Mouse (Mus musculus) forebrain, embryonic 11.5 days (tissue): ENCODE results near the gene Fyttd1. TPM values are rescaled to one million over a fixed set of nuclear protein-coding genes. Genes with fewer than 3 reads are reported as not detected.
A peak's percentile ranks its signal among the peaks of the same experiment; 100 is the strongest.

Experiments used
- ATAC-seq: fragments of 200-750 bp; cut with Nextera tagmentation; replicated peaks from 2 replicates; pipeline ENCODE4 v1.8.0; 2017; ENCODE audit warnings: moderate TSS enrichment; ENCODE audit not compliant: low FRiP score
- DNase-seq: peaks from one replicate; pipeline ENCODE4 v3.0.0-alpha.2; 2017; ENCODE audit warnings: low spot score
- H3K27ac ChIP-seq: fragments of 300-500 bp; sonication (generic); 2 replicates; pipeline ENCODE4 v1.5.1; 2014; ENCODE audit warnings: low read depth, low read length
- H3K27me3 ChIP-seq: fragments of 300-500 bp; sonication (generic); 2 replicates; pipeline ENCODE4 v1.6.1; 2014; ENCODE audit warnings: mild to moderate bottlenecking, low read length, mixed read lengths; ENCODE audit not compliant: control insufficient read depth, insufficient read depth
- H3K36me3 ChIP-seq: fragments of 300-500 bp; sonication (generic); 2 replicates; pipeline ENCODE4 v1.6.1; 2014; ENCODE audit warnings: mild to moderate bottlenecking, low read length, moderate library complexity, mixed read lengths; ENCODE audit not compliant: control insufficient read depth, insufficient read depth
- H3K4me1 ChIP-seq: fragments of 300-500 bp; sonication (generic); replicated peaks from 2 replicates; pipeline ENCODE4 v1.6.1; 2014; ENCODE audit warnings: low read length, mixed read lengths; ENCODE audit not compliant: control insufficient read depth, insufficient read depth
- H3K4me2 ChIP-seq: fragments of 300-500 bp; sonication (generic); 2 replicates; pipeline ENCODE4 v1.6.1; 2014; ENCODE audit warnings: low read depth, mild to moderate bottlenecking, low read length, moderate library complexity, mixed read lengths; ENCODE audit not compliant: severe bottlenecking
- H3K4me3 ChIP-seq: fragments of 300-500 bp; sonication (generic); 2 replicates; pipeline ENCODE4 v1.5.1; 2014; ENCODE audit warnings: low read depth, low read length
- H3K9ac ChIP-seq: fragments of 300-500 bp; sonication (generic); 2 replicates; pipeline ENCODE4 v1.6.1; 2014; ENCODE audit warnings: low read length
- H3K9me3 ChIP-seq: fragments of 300-500 bp; sonication (generic); 2 replicates; pipeline ENCODE4 v1.6.1; 2016; ENCODE audit warnings: low read length, mixed read lengths; ENCODE audit not compliant: control insufficient read depth
- WGBS: fragments of 180-500 bp; shearing (Covaris S2); extraction: QIAGEN DNeasy Blood & Tissue Kit; methylation state at CpG from one replicate; pipeline ENCODE4 v1.1.7; 2014; 5-methylcytosine and 5-hydroxymethylcytosine counted together
- polyA plus RNA-seq: library from polyadenylated mRNA; unstranded; fragments of >200 nt; fragmentation: Nextera tagmentation; extraction: Ambion mirVana; gene quantifications from 2 replicates; pipeline ENCODE4 v1.2.1, GENCODE M21; 2014

Fyttd1 gene
- polyA plus RNA-seq = 110 and 118 TPM in 2 replicates

GRCm38 (mm10) chr16:32877343-32878156, at the start of gene Fyttd1, which contains the start of gene Rubcn:
TSS of gene Fyttd1 (plus strand) at chr16:32877500.
TSS of gene Rubcn (minus strand) at chr16:32877766.
- DNase-seq (peak; percentile 98), ATAC-seq (peak; percentile 96)
- no peaks in the 10 kb centered on the region for H3K27me3 ChIP-seq
- under 1% methylated on average over 71 of the region's 83 CpGs for WGBS
- peak within 1 kb of the TSS; percentile 92 for H3K4me3 ChIP-seq
- peak within 1 kb of the TSS; percentile 62 for H3K4me2 ChIP-seq
- peak within 1 kb of the TSS; percentile 63; the same call in 1 of the 2 replicates for H3K27ac ChIP-seq
- no peaks in the 10 kb centered on the region; the same call in 1 of the 2 replicates for H3K4me1 ChIP-seq
- no peaks in the 10 kb centered on the region for H3K36me3 ChIP-seq
- peak within 1 kb of the TSS; percentile 86 for H3K9ac ChIP-seq
- H3K9me3 ChIP-seq = no peaks in the 10 kb centered on the region

DNA sequence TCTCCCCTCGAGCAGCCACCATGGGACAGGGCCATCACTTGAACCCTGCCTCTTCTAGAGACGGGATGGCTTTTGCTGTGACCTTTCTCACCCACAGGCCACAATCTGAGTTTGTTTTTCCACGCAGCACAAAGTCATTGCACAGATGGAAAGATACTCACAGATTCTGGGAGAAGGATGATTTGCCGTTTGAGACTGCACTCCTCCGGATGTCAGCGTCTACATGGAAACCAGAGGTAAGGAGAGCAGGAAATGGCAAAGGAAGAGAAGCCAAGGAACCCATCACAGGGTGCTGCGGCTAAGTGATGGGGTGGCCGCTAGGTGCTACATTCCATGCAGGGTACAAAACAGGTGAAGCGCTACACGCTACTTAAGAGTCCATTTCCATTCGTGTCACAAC, 48.2 kb upstream of the Fyttd1 start:
- no peak for ATAC-seq

DNA sequence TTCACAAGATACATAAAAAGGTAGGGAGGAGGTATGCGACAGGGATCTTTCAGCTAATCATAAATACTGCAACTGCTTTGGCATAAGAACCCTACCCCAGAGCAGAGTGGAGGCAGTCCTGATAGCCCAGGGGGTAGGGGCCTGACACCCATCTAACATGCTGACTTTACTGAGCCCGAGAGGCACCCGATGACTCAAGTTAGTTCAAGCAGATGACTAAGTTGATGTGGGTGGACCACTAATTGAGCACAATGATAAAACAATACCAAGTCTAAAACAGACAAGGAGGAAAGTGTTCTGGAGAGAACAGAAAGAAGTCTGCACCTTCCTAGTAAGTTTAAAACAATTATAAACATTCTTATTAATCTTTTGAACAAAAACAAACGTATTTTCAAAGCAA, 45.8 kb upstream of the Fyttd1 start:
- Histone ChIP-seq H3K4me3 (no peak overlapping the region), H3K4me1 (no peaks in the 10 kb centered on the region), H3K9ac (no peak overlapping the region), H3K4me2 (no peak overlapping the region), H3K27me3 (no peaks in the 10 kb centered on the region), H3K9me3 (no peaks in the 10 kb centered on the region), H3K27ac (no peak overlapping the region), H3K36me3 (peaks cover 1% of the 10 kb centered on the region; the same call in 1 of the 2 replicates)
- WGBS = 84% methylated on average over 4 of the region's 4 CpGs
- no peak for DNase-seq
- no peak for ATAC-seq

More for the DNA sequence above, 48.2 kb upstream of the Fyttd1 start:
- no peak for DNase-seq
- Histone ChIP-seq H3K9me3 (no peaks in the 10 kb centered on the region), H3K9ac (no peak overlapping the region), H3K27ac (no peak overlapping the region), H3K36me3 (peaks cover 9% of the 10 kb centered on the region; the same call in 1 of the 2 replicates), H3K4me3 (no peak overlapping the region), H3K27me3 (no peaks in the 10 kb centered on the region), H3K4me1 (no peaks in the 10 kb centered on the region), H3K4me2 (no peak overlapping the region)
- WGBS = 93% methylated on average over 11 of the region's 11 CpGs

GRCm38 (mm10) chr16:32847103-32847502, 30.2 kb upstream of the Fyttd1 start:
- H3K4me2 ChIP-seq = no peak overlapping the region
- DNase-seq (no peak), ATAC-seq (no peak)
- WGBS = 91% methylated on average over 11 of the region's 11 CpGs
- H3K27me3 ChIP-seq = no peaks in the 10 kb centered on the region
- H3K9ac ChIP-seq = no peak overlapping the region
- no peaks in the 10 kb centered on the region for H3K9me3 ChIP-seq
- H3K36me3 ChIP-seq = peaks cover 4% of the 10 kb centered on the region; the same call in 1 of the 2 replicates
- H3K27ac ChIP-seq = no peak overlapping the region
- no peak overlapping the region for H3K4me3 ChIP-seq
- H3K4me1 ChIP-seq = no peaks in the 10 kb centered on the region

GRCm38 (mm10) chr16:32849042-32849830, 28.1 kb upstream of the Fyttd1 start:
- H3K27me3 ChIP-seq = no peaks in the 10 kb centered on the region
- ATAC-seq (no peak), DNase-seq (no peak)
- no peaks in the 10 kb centered on the region for H3K4me1 ChIP-seq
- H3K4me2 ChIP-seq = no peak overlapping the region
- WGBS = 94% methylated on average over 11 of the region's 11 CpGs
- no peak overlapping the region for H3K4me3 ChIP-seq
- no peak overlapping the region for H3K27ac ChIP-seq
- peaks cover 4% of the 10 kb centered on the region; the same call in 1 of the 2 replicates for H3K36me3 ChIP-seq
- H3K9me3 ChIP-seq = no peaks in the 10 kb centered on the region
- H3K9ac ChIP-seq = no peak overlapping the region

- no peaks in the 10 kb centered on the region for H3K27me3 ChIP-seq
- DNase-seq (no peak), ATAC-seq (no peak)
- H3K36me3 ChIP-seq = no peaks in the 10 kb centered on the region; the same call in 1 of the 2 replicates
- H3K4me2 ChIP-seq = no peak overlapping the region
- H3K4me1 ChIP-seq = no peaks in the 10 kb centered on the region
- no peak overlapping the region for H3K4me3 ChIP-seq
- H3K27ac ChIP-seq = no peak overlapping the region
- no peaks in the 10 kb centered on the region for H3K9me3 ChIP-seq
- WGBS = 92% methylated on average over 13 of the region's 13 CpGs
- H3K9ac ChIP-seq = no peak overlapping the region
Observed at GRCm38 (mm10) chr16:32853492-32854049, 23.7 kb upstream of the Fyttd1 start.

DNA sequence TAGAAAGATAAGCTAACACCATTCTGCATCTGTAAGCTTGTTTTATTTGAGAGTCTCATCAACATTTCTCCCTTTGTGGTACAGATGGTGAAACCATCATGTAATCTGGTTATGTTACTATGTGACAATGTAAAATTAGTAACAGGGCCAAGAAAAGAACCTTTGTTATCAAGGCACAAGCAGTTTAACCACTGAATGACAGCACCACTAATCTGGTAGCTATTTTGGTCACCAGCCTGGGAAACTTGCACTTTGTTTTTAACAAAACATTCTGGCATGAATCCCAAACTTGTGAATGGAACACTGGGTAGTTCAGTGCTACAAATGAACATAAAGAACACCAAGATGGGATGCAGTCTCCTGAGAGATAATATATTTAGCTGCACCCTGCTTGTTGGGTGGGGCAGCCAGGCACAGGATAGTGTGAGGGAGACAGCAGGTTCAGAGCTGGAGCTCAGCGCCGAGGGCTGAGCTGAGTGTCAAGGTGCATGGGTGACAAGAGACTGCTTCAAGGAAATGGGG, 23.2 kb upstream of the Fyttd1 start:
- ATAC-seq (no peak), DNase-seq (no peak)
- no peaks in the 10 kb centered on the region for H3K9me3 ChIP-seq
- no peak overlapping the region for H3K9ac ChIP-seq
- H3K4me1 ChIP-seq = no peaks in the 10 kb centered on the region
- no peak overlapping the region for H3K27ac ChIP-seq
- no peaks in the 10 kb centered on the region for H3K27me3 ChIP-seq
- H3K4me3 ChIP-seq = no peak overlapping the region
- H3K36me3 ChIP-seq = no peaks in the 10 kb centered on the region; the same call in 1 of the 2 replicates
- no peak overlapping the region for H3K4me2 ChIP-seq
- WGBS = 90% methylated on average over 2 of the region's 2 CpGs

DNA sequence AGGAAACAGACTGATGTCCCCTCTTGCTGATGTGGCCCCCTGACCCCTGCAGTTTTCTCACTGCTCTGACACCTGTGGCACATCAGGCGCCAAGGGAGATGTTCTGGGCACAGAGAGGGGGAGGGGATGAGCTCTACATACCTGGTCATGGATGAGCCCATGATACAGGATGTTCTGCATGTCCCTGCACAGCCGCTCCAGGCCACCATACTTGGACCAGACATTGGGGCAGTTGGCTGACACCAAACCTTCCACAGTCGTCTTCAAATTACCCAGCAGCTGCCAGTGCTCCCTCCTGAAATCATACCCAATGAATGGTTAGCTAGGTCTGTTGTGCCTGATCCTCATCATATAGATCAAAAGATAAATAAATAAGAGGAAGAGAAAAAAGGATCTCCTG, 20.5 kb upstream of the Fyttd1 start:
- 92% methylated on average over 3 of the region's 3 CpGs for WGBS

More for the DNA sequence above, 20.5 kb upstream of the Fyttd1 start:
- no peaks in the 10 kb centered on the region for H3K4me1 ChIP-seq
- DNase-seq (no peak), ATAC-seq (no peak)
- no peak overlapping the region for H3K27ac ChIP-seq
- H3K36me3 ChIP-seq = no peaks in the 10 kb centered on the region
- H3K9ac ChIP-seq = no peak overlapping the region
- no peaks in the 10 kb centered on the region for H3K27me3 ChIP-seq
- no peak overlapping the region for H3K4me2 ChIP-seq
- no peaks in the 10 kb centered on the region for H3K9me3 ChIP-seq
- no peak overlapping the region for H3K4me3 ChIP-seq
